Mouse (Mus musculus) bone marrow, adult 2 months (tissue): ENCODE data around the gene Sgo1. TPM values are rescaled to one million over a fixed set of nuclear protein-coding genes. Genes with fewer than 3 reads are reported as not detected.

Source experiments
- H3K27ac ChIP-seq: fragments of 200-500 bp; 2 replicates; pipeline ENCODE4 v1.5.1; 2012; ENCODE audit warnings: low read depth, mild to moderate bottlenecking, control low read depth, inconsistent platforms, low read length; ENCODE audit not compliant: control insufficient read depth, poor library complexity, insufficient read depth
- H3K4me1 ChIP-seq: fragments of 200-500 bp; 2 replicates; pipeline ENCODE4 v1.6.1; 2011; ENCODE audit warnings: low read length; ENCODE audit not compliant: control insufficient read depth, insufficient read depth
- H3K4me3 ChIP-seq: fragments of 200-500 bp; replicated peaks from 2 replicates; pipeline ENCODE3; 2011; ENCODE audit warnings: mild to moderate bottlenecking, low read depth, low read length, control low read depth; ENCODE audit not compliant: control insufficient read depth
- CTCF ChIP-seq: fragments of 200-500 bp; IDR thresholded peaks from 2 replicates; pipeline ENCODE4 v1.5.1; 2011; ENCODE audit warnings: low read length, control low read depth; ENCODE audit not compliant: control insufficient read depth, insufficient read depth
- POLR2A ChIP-seq: fragments of 200-500 bp; IDR thresholded peaks from 2 replicates; pipeline ENCODE4 v1.6.1; 2011; ENCODE audit warnings: low read depth, mild to moderate bottlenecking, control low read depth, low read length, borderline replicate concordance; ENCODE audit not compliant: control insufficient read depth
- WGBS: fragments of 180-500 bp; shearing (Covaris S2); methylation state at CpG from one replicate; pipeline ENCODE4 v1.1.7; 2018; 5-methylcytosine and 5-hydroxymethylcytosine counted together
- polyA plus RNA-seq: library from polyadenylated mRNA; stranded (reverse); fragments of >200 nt; gene quantifications from 2 replicates; pipeline ENCODE4 v1.2.4, GENCODE M21; 2011; ENCODE audit warnings: low replicate concordance; ENCODE audit not compliant: missing spikeins, insufficient read depth, insufficient read length

Sgo1 gene
- polyA plus RNA-seq, 1 experiment = 32.1 TPM

GRCm38 (mm10) chr17:53626160-53626559 is 63.0 kb downstream of the Sgo1 start:
- H3K27ac ChIP-seq = no peak overlapping the region
- TF ChIP-seq CTCF (no peak), POLR2A (no peak)
- 72% methylated on average over 3 of the region's 3 CpGs for WGBS
- no peaks in the 10 kb centered on the region; the same call in 1 of the 2 replicates for H3K4me1 ChIP-seq
- H3K4me3 ChIP-seq = no peak overlapping the region

Other genes with a start within 250 kb of the Sgo1 start
- not detected in 2 replicates for gene Efhb, start 226.0 kb downstream of the Sgo1 start, polyA plus RNA-seq
- 14.3 and 23.3 TPM in 2 replicates for gene Rab5a, start 210.1 kb downstream of the Sgo1 start, polyA plus RNA-seq
- not detected in 2 replicates for gene Pp2d1, start 149.9 kb downstream of the Sgo1 start, polyA plus RNA-seq
- gene Kat2b, start 122.5 kb downstream of the Sgo1 start, polyA plus RNA-seq = 19.6 and 50.6 TPM in 2 replicates
- gene Sult1c2, start 157.0 kb upstream of the Sgo1 start, polyA plus RNA-seq = not detected in 2 replicates